Mouse (Mus musculus) forebrain, embryonic 12.5 days (tissue): ENCODE results near the gene Reep1. TPM values are rescaled to one million over a fixed set of nuclear protein-coding genes. Genes with fewer than 3 reads are reported as not detected.

Experiments used
- ATAC-seq: fragments of 200-750 bp; cut with Nextera tagmentation; 2 replicates; pipeline ENCODE4 v1.8.0; 2017; ENCODE audit warnings: moderate TSS enrichment; ENCODE audit not compliant: low FRiP score
- H3K27ac ChIP-seq: fragments of 300-500 bp; sonication (generic); 2 replicates; pipeline ENCODE4 v1.5.1; 2016; ENCODE audit warnings: mild to moderate bottlenecking
- H3K27me3 ChIP-seq: fragments of 300-500 bp; sonication (generic); 2 replicates; pipeline ENCODE4 v1.6.1; 2016; ENCODE audit warnings: mild to moderate bottlenecking
- H3K36me3 ChIP-seq: fragments of 300-500 bp; sonication (generic); replicated peaks from 2 replicates; pipeline ENCODE4 v1.6.1; 2016; ENCODE audit warnings: mild to moderate bottlenecking
- H3K4me1 ChIP-seq: fragments of 300-500 bp; sonication (generic); 2 replicates; pipeline ENCODE4 v1.6.1; 2016
- H3K4me2 ChIP-seq: fragments of 300-500 bp; sonication (generic); 2 replicates; pipeline ENCODE4 v1.6.1; 2016; ENCODE audit warnings: mild to moderate bottlenecking, moderate library complexity
- H3K4me3 ChIP-seq: fragments of 300-500 bp; sonication (generic); replicated peaks from 2 replicates; pipeline ENCODE4 v1.5.1; 2016; ENCODE audit warnings: mild to moderate bottlenecking
- H3K9ac ChIP-seq: fragments of 300-500 bp; sonication (generic); 2 replicates; pipeline ENCODE4 v1.6.1; 2016; ENCODE audit warnings: mild to moderate bottlenecking
- H3K9me3 ChIP-seq: fragments of 300-500 bp; sonication (generic); 2 replicates; pipeline ENCODE4 v1.6.1; 2016
- WGBS: fragments of 180-500 bp; shearing (Covaris S2); methylation state at CpG from one replicate; pipeline ENCODE4 v1.1.7; 2016; 5-methylcytosine and 5-hydroxymethylcytosine counted together
- polyA plus RNA-seq: library from polyadenylated mRNA; unstranded; fragments of >200 nt; fragmentation: Nextera tagmentation; extraction: Ambion mirVana; gene quantifications from 2 replicates; pipeline ENCODE4 v1.2.1, GENCODE M21; 2016

Reep1 gene
- 73.5 and 82.7 TPM in 2 replicates for polyA plus RNA-seq

GRCm38 (mm10) chr6:71707511-71708501, at the start of gene Reep1:
Reep1 (plus strand) TSS chr6:71707561.
- H3K4me2 ChIP-seq = peak within 1 kb of the TSS; percentile 85
- under 1% methylated on average over 91 of the region's 91 CpGs for WGBS
- H3K9me3 ChIP-seq = no peaks in the 10 kb centered on the region

GRCm38 (mm10) chr6:71658290-71658689, 49.1 kb upstream of the Reep1 start:
- H3K27me3 ChIP-seq = no peaks in the 10 kb centered on the region
- no peaks in the 10 kb centered on the region for H3K4me1 ChIP-seq
- H3K9me3 ChIP-seq = no peaks in the 10 kb centered on the region
- no peak overlapping the region for H3K4me2 ChIP-seq
- no peak overlapping the region for H3K27ac ChIP-seq
- H3K36me3 ChIP-seq = no peaks in the 10 kb centered on the region
- ATAC-seq = no peak
- no peak overlapping the region for H3K4me3 ChIP-seq
- H3K9ac ChIP-seq = no peak overlapping the region
- 79% methylated on average over 2 of the region's 2 CpGs for WGBS

More at GRCm38 (mm10) chr6:71707511-71708501, at the start of gene Reep1:
- H3K27ac ChIP-seq = peak within 1 kb of the TSS; percentile 84
- no peaks in the 10 kb centered on the region for H3K36me3 ChIP-seq
- peak within 1 kb of the TSS; percentile 74 for H3K4me3 ChIP-seq
- H3K27me3 ChIP-seq = peaks cover 20% of the 10 kb centered on the region
- peak; percentile 94 for ATAC-seq
- H3K4me1 ChIP-seq = peaks cover 12% of the 10 kb centered on the region
- H3K9ac ChIP-seq = peak within 1 kb of the TSS; percentile 76

- 83% methylated on average over 1 of the region's 1 CpGs for WGBS
These were observed 42.9 kb upstream of the Reep1 start for GRCm38 (mm10) chr6:71664511-71664910.

GRCm38 (mm10) chr6:71673166-71673565, 34.2 kb upstream of the Reep1 start:
- Histone ChIP-seq H3K4me2 (no peak overlapping the region), H3K4me3 (no peak overlapping the region), H3K9me3 (no peaks in the 10 kb centered on the region), H3K9ac (no peak overlapping the region), H3K27me3 (no peaks in the 10 kb centered on the region), H3K27ac (no peak overlapping the region), H3K36me3 (no peaks in the 10 kb centered on the region), H3K4me1 (no peaks in the 10 kb centered on the region)
- ATAC-seq = no peak
- WGBS = 82% methylated on average over 2 of the region's 2 CpGs

More at GRCm38 (mm10) chr6:71664511-71664910, 42.9 kb upstream of the Reep1 start:
- Histone ChIP-seq H3K4me1 (no peaks in the 10 kb centered on the region), H3K9me3 (no peaks in the 10 kb centered on the region), H3K27ac (no peak overlapping the region), H3K27me3 (no peaks in the 10 kb centered on the region), H3K4me3 (no peak overlapping the region), H3K36me3 (no peaks in the 10 kb centered on the region), H3K4me2 (no peak overlapping the region), H3K9ac (no peak overlapping the region)
- ATAC-seq = no peak

GRCm38 (mm10) chr6:71678891-71679290, 28.5 kb upstream of the Reep1 start:
- no peak for ATAC-seq
- 74% methylated on average over 7 of the region's 7 CpGs for WGBS
- H3K27ac ChIP-seq = no peak overlapping the region
- no peak overlapping the region for H3K9ac ChIP-seq
- no peaks in the 10 kb centered on the region for H3K9me3 ChIP-seq
- H3K36me3 ChIP-seq = no peaks in the 10 kb centered on the region
- H3K4me1 ChIP-seq = no peaks in the 10 kb centered on the region
- H3K4me3 ChIP-seq = no peak overlapping the region
- no peak overlapping the region for H3K4me2 ChIP-seq
- H3K27me3 ChIP-seq = no peaks in the 10 kb centered on the region

GRCm38 (mm10) chr6:71695150-71695549, 12.2 kb upstream of the Reep1 start:
- Histone ChIP-seq H3K27me3 (no peaks in the 10 kb centered on the region), H3K9ac (no peak overlapping the region), H3K9me3 (no peaks in the 10 kb centered on the region), H3K4me2 (no peak overlapping the region), H3K36me3 (no peaks in the 10 kb centered on the region), H3K4me3 (no peak overlapping the region), H3K4me1 (no peaks in the 10 kb centered on the region), H3K27ac (no peak overlapping the region)
- no peak for ATAC-seq
- 97% methylated on average over 2 of the region's 2 CpGs for WGBS

GRCm38 (mm10) chr6:71695599-71695998, 11.8 kb upstream of the Reep1 start:
- no peak overlapping the region for H3K4me2 ChIP-seq
- H3K36me3 ChIP-seq = no peaks in the 10 kb centered on the region
- no peaks in the 10 kb centered on the region for H3K4me1 ChIP-seq
- no peaks in the 10 kb centered on the region for H3K27me3 ChIP-seq
- H3K4me3 ChIP-seq = no peak overlapping the region
- H3K9ac ChIP-seq = no peak overlapping the region
- H3K27ac ChIP-seq = no peak overlapping the region
- ATAC-seq = no peak
- no peaks in the 10 kb centered on the region for H3K9me3 ChIP-seq
- 64% methylated on average over 3 of the region's 3 CpGs for WGBS

- H3K9ac ChIP-seq = no peak overlapping the region
These were observed 490 bp upstream of the Reep1 start for GRCm38 (mm10) chr6:71706871-71707270.

GRCm38 (mm10) chr6:71708528-71708927, 1.2 kb downstream of the Reep1 start:
- Histone ChIP-seq H3K27ac (peak overlapping the region; percentile 84; the same call in 1 of the 2 replicates), H3K4me1 (peaks cover 12% of the 10 kb centered on the region), H3K4me2 (peak overlapping the region; percentile 85), H3K36me3 (no peaks in the 10 kb centered on the region), H3K9ac (peak overlapping the region; percentile 76), H3K4me3 (peak overlapping the region; percentile 74), H3K9me3 (no peaks in the 10 kb centered on the region), H3K27me3 (peaks cover 20% of the 10 kb centered on the region)
- ATAC-seq = 0 out of 2 replicates have a peak, but pooled peaks have one; percentile 2
- WGBS = 2% methylated on average over 3 of the region's 3 CpGs

More at GRCm38 (mm10) chr6:71706871-71707270, 490 bp upstream of the Reep1 start:
- WGBS = 87% methylated on average over 12 of the region's 12 CpGs
- no peak overlapping the region for H3K27ac ChIP-seq
- peaks cover 12% of the 10 kb centered on the region for H3K4me1 ChIP-seq
- H3K27me3 ChIP-seq = peaks cover 20% of the 10 kb centered on the region
- H3K9me3 ChIP-seq = no peaks in the 10 kb centered on the region
- no peak overlapping the region for H3K4me3 ChIP-seq
- peak overlapping the region; percentile 85 for H3K4me2 ChIP-seq
- H3K36me3 ChIP-seq = no peaks in the 10 kb centered on the region
- ATAC-seq = no peak

GRCm38 (mm10) chr6:71710323-71710722, 3.0 kb downstream of the Reep1 start:
- WGBS = 95% methylated on average over 3 of the region's 3 CpGs
- no peak overlapping the region for H3K4me2 ChIP-seq

GRCm38 (mm10) chr6:71711201-71711600, 3.8 kb downstream of the Reep1 start:
- H3K4me1 ChIP-seq = peaks cover 12% of the 10 kb centered on the region
- peaks cover 20% of the 10 kb centered on the region for H3K27me3 ChIP-seq
- H3K9me3 ChIP-seq = no peaks in the 10 kb centered on the region
- 75% methylated on average over 5 of the region's 5 CpGs for WGBS
- no peak for ATAC-seq
- H3K4me3 ChIP-seq = no peak overlapping the region
- H3K27ac ChIP-seq = no peak overlapping the region
- H3K9ac ChIP-seq = no peak overlapping the region
- H3K4me2 ChIP-seq = no peak overlapping the region
- H3K36me3 ChIP-seq = no peaks in the 10 kb centered on the region

More at GRCm38 (mm10) chr6:71710323-71710722, 3.0 kb downstream of the Reep1 start:
- Histone ChIP-seq H3K9me3 (no peaks in the 10 kb centered on the region), H3K4me3 (no peak overlapping the region), H3K27me3 (peaks cover 20% of the 10 kb centered on the region), H3K9ac (no peak overlapping the region), H3K36me3 (no peaks in the 10 kb centered on the region), H3K27ac (no peak overlapping the region), H3K4me1 (peaks cover 12% of the 10 kb centered on the region)
- ATAC-seq = no peak

- H3K9me3 ChIP-seq = no peaks in the 10 kb centered on the region
- no peak overlapping the region for H3K4me3 ChIP-seq
- peaks cover 9% of the 10 kb centered on the region for H3K4me1 ChIP-seq
- peaks cover 8% of the 10 kb centered on the region for H3K27me3 ChIP-seq
- H3K36me3 ChIP-seq = no peaks in the 10 kb centered on the region
- WGBS = 85% methylated on average over 2 of the region's 2 CpGs
- H3K4me2 ChIP-seq = no peak overlapping the region
- no peak overlapping the region for H3K9ac ChIP-seq
- ATAC-seq = no peak
- H3K27ac ChIP-seq = no peak overlapping the region
These were observed 6.2 kb downstream of the Reep1 start for GRCm38 (mm10) chr6:71713532-71713931.
